ENCODE assay signal across 13 mouse cellular contexts in genomic region chr3:101387849-101388248, GRCm38 (mm10). TPM values are rescaled to one million over a fixed set of nuclear protein-coding genes. Genes with fewer than 3 reads are reported as not detected.
DNase-seq lines count a peak whose midpoint lies in the region; ATAC-seq and TF ChIP-seq lines count a peak whose summit lies in the region.
"Had no signal": no experiment of that assay in that cellular context is flagged by ENCODE, and none has a peak within 500 bp of the region (broad histone marks: within the 10 kb centered on the region; RNA-seq: fewer than 3 reads in every experiment).

No protein-coding gene starts in this region.

- intact Hi-C loops in heart, postnatal 25 days (cut with DNase I): no loop called here

- no peak overlapping the region for H3K9ac ChIP-seq in heart, embryonic 12.5 days
- no peak overlapping the region for H3K9ac ChIP-seq in midbrain, embryonic 12.5 days (replicated peaks)
- no peak overlapping the region for H3K9ac ChIP-seq in midbrain, postnatal 0 days (replicated peaks; ENCODE audit: low read length, poor library complexity, severe bottlenecking)

- no peaks in the 10 kb centered on the region for H3K9me3 ChIP-seq in heart, embryonic 12.5 days (replicated peaks)
- H3K9me3 ChIP-seq in midbrain, embryonic 12.5 days: no peaks in the 10 kb centered on the region
- H3K9me3 ChIP-seq in midbrain, postnatal 0 days (ENCODE audit: low read length): no peaks in the 10 kb centered on the region
- no peaks in the 10 kb centered on the region for H3K9me3 ChIP-seq in limb, embryonic 10.5 days (replicated peaks)

- peak overlapping the region; percentile 58; the same call in 1 of the 2 replicates for H3K27ac ChIP-seq in heart, embryonic 12.5 days (ENCODE audit: poor library complexity, severe bottlenecking)
- H3K27ac ChIP-seq in midbrain, embryonic 12.5 days (replicated peaks): no peak overlapping the region
- no peak overlapping the region for H3K27ac ChIP-seq in midbrain, postnatal 0 days (ENCODE audit: low read depth, low read length)
- H3K27ac ChIP-seq in limb, embryonic 10.5 days: peak overlapping the region; percentile 83
- H3K27ac ChIP-seq in olfactory bulb, adult 2 months (ENCODE audit: insufficient read depth, low read depth, low read length): 0 out of 2 replicates have a peak overlapping the region, but pooled peaks have one; percentile 12

- ATAC-seq in heart, embryonic 12.5 days (ENCODE audit: insufficient number of reproducible peaks, low FRiP score): no peak
- ATAC-seq in midbrain, embryonic 12.5 days (ENCODE audit: low FRiP score, low read depth): no peak
- ATAC-seq in midbrain, postnatal 0 days (ENCODE audit: low FRiP score): no peak

- no peaks in the 10 kb centered on the region for H3K36me3 ChIP-seq in heart, embryonic 12.5 days
- no peaks in the 10 kb centered on the region for H3K36me3 ChIP-seq in midbrain, embryonic 12.5 days
- no peaks in the 10 kb centered on the region for H3K36me3 ChIP-seq in midbrain, postnatal 0 days (ENCODE audit: insufficient read depth, low read length)
- peaks cover 14% of the 10 kb centered on the region for H3K36me3 ChIP-seq in limb, embryonic 10.5 days

- no peak for TF ChIP-seq CTCF in midbrain, postnatal 0 days (IDR thresholded peaks at IDR 0.05)
- TF ChIP-seq CTCF in olfactory bulb, adult 2 months (IDR thresholded peaks at IDR 0.05; ENCODE audit: insufficient read depth, low read depth, low read length): no peak

- no peaks in the 10 kb centered on the region for H3K27me3 ChIP-seq in heart, embryonic 12.5 days (replicated peaks)
- H3K27me3 ChIP-seq in midbrain, embryonic 12.5 days: peaks cover 38% of the 10 kb centered on the region
- no peaks in the 10 kb centered on the region for H3K27me3 ChIP-seq in midbrain, postnatal 0 days (ENCODE audit: insufficient read depth, low read length)
- H3K27me3 ChIP-seq in limb, embryonic 10.5 days (ENCODE audit: low read depth, poor library complexity, severe bottlenecking): no peaks in the 10 kb centered on the region
- H3K27me3 ChIP-seq: CH12.LX had no signal

- H3K4me3 ChIP-seq in heart, embryonic 12.5 days: no peak overlapping the region; the same call in 1 of the 2 replicates
- no peak overlapping the region for H3K4me3 ChIP-seq in midbrain, embryonic 12.5 days
- no peak overlapping the region for H3K4me3 ChIP-seq in midbrain, postnatal 0 days (ENCODE audit: low read depth, low read length)
- H3K4me3 ChIP-seq in limb, embryonic 10.5 days: peak overlapping the region; percentile 29
- no peak overlapping the region for H3K4me3 ChIP-seq in olfactory bulb, adult 2 months (ENCODE audit: insufficient read depth, low read depth, low read length)

- H3K4me1 ChIP-seq in heart, embryonic 12.5 days (replicated peaks): peaks cover 68% of the 10 kb centered on the region
- peaks cover 42% of the 10 kb centered on the region for H3K4me1 ChIP-seq in midbrain, embryonic 12.5 days
- peaks cover 17% of the 10 kb centered on the region for H3K4me1 ChIP-seq in midbrain, postnatal 0 days (ENCODE audit: insufficient read depth, low read length)
- peaks cover 99% of the 10 kb centered on the region for H3K4me1 ChIP-seq in limb, embryonic 10.5 days
- peaks cover 38% of the 10 kb centered on the region for H3K4me1 ChIP-seq in olfactory bulb, adult 2 months (ENCODE audit: control insufficient read depth, insufficient read depth, low read length)

- TF ChIP-seq POLR2A in olfactory bulb, adult 2 months (IDR thresholded peaks at IDR 0.05; ENCODE audit: insufficient read depth, low read depth, low read length): no peak

- no peak for DNase-seq in heart, postnatal 25 days (ENCODE audit: low spot score)
- DNase-seq in midbrain, postnatal 0 days (ENCODE audit: low spot score): no peak
- no peak for DNase-seq in limb, embryonic 10.5 days (ENCODE audit: low spot score)
- no peak for DNase-seq in adrenal gland, postnatal 4 days (ENCODE audit: low spot score in 2 of 2)
- DNase-seq in cerebellum, postnatal 4 days (ENCODE audit: low spot score in 2 of 2): no peak
- DNase-seq: cerebellum, adult 8-10 months; kidney, adult 8-10 months; lung, postnatal 36 days; right cerebral cortex, postnatal 25 days had no signal

- H3K4me2 ChIP-seq in heart, embryonic 12.5 days: peak overlapping the region; percentile 58
- peak overlapping the region; percentile 27 for H3K4me2 ChIP-seq in midbrain, embryonic 12.5 days (replicated peaks)
- H3K4me2 ChIP-seq in midbrain, postnatal 0 days (ENCODE audit: low read depth, low read length, poor library complexity, severe bottlenecking): no peak overlapping the region

- 6% methylated on average over 10 of the region's 10 CpGs for WGBS in heart, embryonic 12.5 days
- 2% methylated on average over 7 of the region's 10 CpGs for WGBS in midbrain, embryonic 12.5 days
- WGBS in midbrain, postnatal 0 days: 13% methylated on average over 10 of the region's 10 CpGs
- 3% methylated on average over 10 of the region's 10 CpGs for whole genome bisulfite sequencing in limb, embryonic 10.5 days
- WGBS in olfactory bulb, adult 2 months: 22% methylated on average over 10 of the region's 10 CpGs

RNA-seq across cellular contexts. Expression of gene Igsf3, which starts 11.0 kb away (rescaled TPM):
- polyA plus RNA-seq in heart, embryonic 12.5 days (2016; fragmentation: Nextera tagmentation; extraction: Ambion mirVana): 46.6 and 46.8 TPM in 2 replicates
- total RNA-seq in heart, postnatal 25 days (2021): 10 to 100 TPM; 11.6 to 12.5 TPM
- polyA plus RNA-seq in midbrain, embryonic 12.5 days (2016; fragmentation: Nextera tagmentation; extraction: Ambion mirVana): 46.1 and 53.1 TPM in 2 replicates
- 102 and 104 TPM in 2 replicates for total RNA-seq in midbrain, postnatal 0 days (2014; rRNA removed)
- polyA plus RNA-seq in midbrain, postnatal 0 days (2015; fragmentation: Nextera tagmentation; extraction: Ambion mirVana): 84.2 and 84.9 TPM in 2 replicates
- polyA plus RNA-seq in limb, embryonic 10.5 days (2016; fragmentation: Nextera tagmentation; extraction: Ambion mirVana): 59.9 and 84.9 TPM in 2 replicates
- polyA plus RNA-seq in olfactory bulb, adult 2 months (2012; ENCODE audit: insufficient read depth, insufficient read length, low replicate concordance, missing spikeins): not detected in 2 replicates
- 10 to 100 TPM; 15.4 to 20.3 TPM for total RNA-seq in adrenal gland, postnatal 4 days (2021)

Comparison
In these comparisons a context has a peak if more than half of its experiments do, and no peak if none do; other contexts are left out.
1. H3K27ac ChIP-seq: peak in heart, embryonic 12.5 days (single experiment), limb, embryonic 10.5 days (single experiment) and olfactory bulb, adult 2 months (single experiment); none in midbrain, embryonic 12.5 days (single experiment) and midbrain, postnatal 0 days (single experiment).